Mouse (Mus musculus) heart, postnatal 25 days (tissue): ENCODE data around the gene Aifm3. TPM values are rescaled to one million over a fixed set of nuclear protein-coding genes. Genes with fewer than 3 reads are reported as not detected.
A peak's percentile ranks its signal among the peaks of the same experiment; 100 is the strongest.

Experiments used
- DNase-seq: peaks from one replicate; pipeline ENCODE4 v3.0.0; 2022; ENCODE audit warnings: low spot score
- intact Hi-C: fragments of 180-260 bp; cut with DNase I; formaldehyde crosslinking; loops from one replicate; pipeline ENCODE4 v1.15.1; 2025
- total RNA-seq, 2 experiments: library from RNA; stranded (reverse); gene quantifications; 2 replicates each; pipeline ENCODE4 v1.2.3; 2021

Gene Aifm3
- under 1 TPM in 1 of 2 experiments, not detected in 1; 0.28 TPM for total RNA-seq

DNA sequence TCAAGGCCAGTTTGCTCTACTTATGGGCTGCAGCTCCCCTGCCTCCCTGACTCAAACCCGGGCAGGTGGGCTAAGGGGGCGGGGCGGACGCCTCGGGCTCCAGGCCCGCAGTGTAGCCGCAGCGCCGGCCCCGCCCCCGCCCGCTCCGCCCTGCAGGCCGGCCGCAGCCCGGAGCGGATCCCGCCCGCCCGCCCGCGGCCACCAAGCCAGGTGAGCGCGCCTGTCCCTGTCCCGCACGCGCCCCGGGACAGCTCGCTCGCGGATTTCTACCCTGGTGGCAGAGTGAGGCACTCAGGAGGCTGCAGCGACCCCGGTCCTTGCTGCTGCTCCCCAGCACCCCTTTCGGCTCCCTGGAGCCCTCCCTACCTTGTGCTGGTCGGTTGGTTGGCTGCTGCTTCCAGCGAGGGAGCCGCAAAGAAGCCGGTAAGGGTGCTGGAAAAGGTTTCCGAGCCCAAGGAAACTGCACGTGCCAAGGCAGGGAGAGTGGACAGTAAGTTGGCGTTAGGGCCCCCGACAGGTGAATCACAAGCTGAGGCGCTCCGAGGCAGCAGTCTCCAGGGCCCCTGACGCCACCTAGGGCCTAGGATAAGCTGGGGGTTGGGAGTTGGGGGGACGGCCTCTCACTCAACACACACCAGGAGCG lies at the start of gene Aifm3:
Gene Aifm3 (plus strand): TSS at position 143 of the 643 bp plus-strand sequence.
- DNase-seq, result no peak
- intact Hi-C loops, result no loop called here

DNA sequence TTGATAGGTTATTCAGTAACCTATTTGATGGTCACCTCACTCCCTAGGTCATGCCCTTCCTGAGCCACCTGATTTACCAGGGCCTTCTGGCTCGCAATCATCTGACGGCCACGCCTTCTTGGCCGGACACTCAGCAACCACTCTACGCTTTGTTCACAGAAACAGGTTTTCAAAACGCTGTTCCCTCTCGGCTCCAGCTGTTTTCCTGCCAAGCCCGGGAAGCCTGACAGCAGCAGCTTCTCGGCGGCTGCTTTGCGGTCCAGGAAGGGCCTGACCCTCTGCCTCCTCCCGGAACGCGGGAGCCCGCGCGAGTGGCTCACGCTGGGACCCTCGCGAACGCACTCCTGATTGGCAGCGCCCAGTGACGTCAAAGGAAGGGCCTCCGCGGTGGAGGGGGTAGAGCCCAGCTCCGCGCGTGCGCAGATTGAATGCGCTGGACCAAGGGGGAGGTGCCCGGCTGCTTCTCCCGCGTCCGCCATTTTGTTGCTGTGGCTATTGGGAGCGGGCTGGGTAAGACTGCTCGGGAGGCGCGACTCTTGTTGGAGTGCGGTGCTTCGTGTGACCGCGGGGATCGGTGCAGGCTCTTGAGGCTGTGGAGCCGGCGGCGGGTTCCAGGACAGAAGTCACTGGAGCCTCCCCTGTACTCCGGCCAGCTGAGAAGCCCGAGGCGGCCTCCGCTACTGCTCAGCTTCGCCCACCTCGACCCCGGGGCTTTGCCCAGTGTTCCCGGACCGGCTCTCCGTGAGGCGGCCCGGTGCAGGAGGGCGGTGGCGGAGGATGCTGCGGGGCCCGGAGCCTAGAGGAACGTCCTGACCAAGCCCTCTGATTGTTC lies 37.7 kb upstream of the Aifm3 start, which contains the start of gene Crkl:
Gene Crkl (plus strand): TSS at position 447 of the 832 bp plus-strand sequence.
- DNase-seq, result peak; percentile 97
- intact Hi-C loops, result loop anchor here (1.0 to 5.0 kb wide), 2 partner anchors 48 to 56 kb away; partner anchors contain the start of gene Lztr1

DNA sequence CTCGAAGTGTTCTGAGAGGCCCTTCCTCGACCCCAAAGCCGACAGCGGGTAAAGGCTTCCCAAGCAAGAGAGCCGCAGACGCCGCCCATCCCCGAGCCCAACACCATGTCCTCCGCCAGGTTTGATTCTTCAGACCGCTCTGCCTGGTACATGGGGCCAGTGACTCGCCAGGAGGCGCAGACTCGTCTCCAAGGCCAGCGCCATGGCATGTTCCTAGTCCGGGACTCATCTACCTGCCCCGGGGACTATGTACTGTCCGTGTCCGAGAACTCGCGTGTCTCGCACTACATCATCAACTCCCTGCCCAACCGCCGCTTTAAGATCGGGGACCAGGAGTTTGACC lies 37.1 kb upstream of the Aifm3 start:
- intact Hi-C loops, result loop anchor here (5.0 kb wide), 1 partner anchor 55 kb away; the partner anchor contains the start of gene Lztr1
- peak; percentile 9 for DNase-seq

DNA sequence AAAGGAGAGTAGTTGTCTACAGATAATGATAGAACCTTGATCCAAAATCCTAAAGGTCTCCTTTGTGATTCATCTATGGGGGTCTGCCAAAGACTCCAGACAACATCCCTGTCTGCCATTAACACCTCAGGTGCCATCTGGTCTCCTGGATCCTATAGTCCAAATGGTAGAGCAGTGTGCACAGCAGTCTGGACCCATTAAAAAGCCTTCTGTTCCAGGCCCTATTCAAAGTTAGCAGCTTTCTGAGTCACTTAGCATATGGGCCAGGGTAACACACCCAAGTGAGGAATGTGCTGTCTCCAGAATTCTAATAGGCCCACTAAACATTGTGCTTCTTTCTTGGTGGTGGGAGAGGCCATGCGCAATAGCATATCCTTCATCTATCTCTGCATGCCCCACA lies 32.5 kb upstream of the Aifm3 start:
- intact Hi-C loops, result no loop called here
- DNase-seq, result no peak

DNA sequence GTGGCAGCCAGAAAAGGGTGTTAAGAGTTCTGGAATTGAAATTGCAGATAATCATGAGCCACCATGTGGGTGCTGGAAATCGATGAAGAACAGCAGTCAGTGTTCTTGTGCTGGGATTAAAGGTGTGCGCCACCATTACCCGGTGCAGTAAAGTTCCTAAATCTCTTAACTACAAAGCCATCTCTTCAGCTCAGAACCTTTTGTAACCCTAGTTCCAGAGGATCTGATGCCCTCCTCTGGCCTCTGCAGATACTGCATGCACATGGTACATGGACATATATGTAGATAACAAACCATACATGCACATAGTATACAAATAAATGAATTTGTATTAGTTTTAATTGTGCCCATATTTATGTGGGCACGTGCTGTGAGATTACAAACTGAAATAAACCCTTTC lies 29.2 kb upstream of the Aifm3 start:
- no peak for DNase-seq
- intact Hi-C loops, result no loop called here

DNA sequence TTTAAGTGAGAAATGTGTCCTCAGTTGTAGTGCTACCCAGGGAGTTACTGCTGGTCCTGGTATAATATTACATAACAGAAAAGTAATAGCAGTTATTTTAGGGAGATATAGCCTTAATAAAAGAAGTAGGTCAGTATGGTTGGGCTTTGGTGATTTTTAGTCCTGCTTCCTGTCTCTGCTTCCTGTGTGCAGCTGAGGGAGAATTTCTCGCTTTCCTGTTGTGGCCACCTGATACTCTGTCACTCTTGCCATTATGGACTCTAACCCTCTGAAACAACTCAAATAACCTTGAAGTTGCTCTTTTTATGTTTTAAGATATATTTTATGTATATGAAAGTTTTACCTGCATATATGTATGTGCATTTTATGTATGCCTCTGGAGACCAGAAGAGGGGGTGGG lies 27.8 kb upstream of the Aifm3 start:
- no peak for DNase-seq
- intact Hi-C loops, result no loop called here

DNA sequence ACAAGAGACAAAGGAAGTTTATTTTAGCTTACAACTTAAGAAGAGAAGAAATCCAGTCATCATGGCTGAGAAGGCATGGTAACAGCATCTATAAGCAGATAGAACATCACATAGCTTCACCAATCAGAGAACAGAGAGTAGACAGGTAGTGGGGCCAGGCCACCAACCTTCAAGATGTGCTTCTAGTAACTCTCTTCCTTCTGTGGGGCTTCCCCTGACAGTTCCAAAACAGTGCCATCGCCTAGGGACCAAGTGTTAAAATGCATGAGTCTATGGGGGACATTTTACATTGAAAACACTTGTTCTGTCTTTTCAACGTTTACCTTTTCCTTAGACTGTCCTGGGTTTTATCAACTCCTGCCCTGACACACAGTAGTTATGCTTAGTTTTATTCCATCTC lies 26.2 kb upstream of the Aifm3 start:
- DNase-seq, result no peak
- intact Hi-C loops, result no loop called here

DNA sequence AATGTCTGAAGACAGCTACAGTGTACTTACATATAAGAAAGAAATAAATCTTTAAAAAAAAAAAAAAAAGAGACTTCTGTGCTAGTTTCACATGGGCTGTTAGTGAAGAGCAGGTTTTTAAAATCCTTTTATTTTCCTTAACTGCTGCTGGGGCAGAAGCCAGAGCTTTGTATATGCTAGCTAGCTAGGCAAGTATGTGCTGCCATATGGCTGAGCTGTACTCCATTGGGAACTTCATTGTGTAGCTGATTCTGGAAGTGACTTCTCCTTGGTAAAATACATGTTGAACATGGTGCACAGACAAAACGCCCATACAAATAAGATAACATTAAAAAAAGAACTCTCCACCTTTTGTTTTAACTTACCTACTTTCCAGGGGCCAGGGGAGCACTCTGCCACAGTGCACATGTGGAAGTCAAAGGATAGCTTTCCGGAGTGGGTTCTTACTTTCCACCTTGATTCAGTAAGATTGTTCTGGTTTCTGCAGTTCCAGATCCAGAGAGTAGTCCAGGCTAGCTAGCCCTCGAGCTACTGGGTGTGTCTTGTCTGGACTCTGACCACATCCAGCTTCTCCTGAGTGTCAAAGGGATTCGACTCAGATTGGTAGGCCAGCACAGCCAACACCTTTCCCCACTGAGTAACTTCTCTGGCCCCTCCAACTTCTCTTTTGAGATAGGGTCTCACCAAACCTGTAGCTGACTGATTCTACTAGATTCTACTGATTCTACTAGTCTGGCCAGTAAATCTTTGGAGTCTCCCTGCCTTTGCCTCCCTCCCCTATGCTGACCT lies 22.3 kb upstream of the Aifm3 start:
- DNase-seq, result no peak
- intact Hi-C loops, result no loop called here

DNA sequence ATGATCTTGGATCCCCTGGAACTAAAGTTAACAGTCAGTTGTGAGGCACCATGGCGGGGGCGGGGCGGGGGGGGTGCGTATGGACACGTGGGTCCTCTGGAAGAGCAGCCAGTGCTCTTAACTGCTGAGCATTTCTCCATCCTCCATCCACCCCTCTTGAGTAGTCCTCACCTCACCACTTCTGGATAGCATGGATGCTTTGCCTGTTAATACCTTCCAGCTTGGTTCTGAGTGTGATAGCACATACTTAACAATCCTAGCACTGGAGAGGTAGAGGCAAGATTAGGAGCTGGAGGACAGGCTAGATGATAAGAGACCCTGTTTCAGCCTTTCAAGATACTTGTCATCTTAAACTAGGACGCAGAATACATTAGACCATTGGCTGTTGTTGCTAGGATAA lies 16.9 kb upstream of the Aifm3 start:
- intact Hi-C loops, result no loop called here
- DNase-seq, result no peak

DNA sequence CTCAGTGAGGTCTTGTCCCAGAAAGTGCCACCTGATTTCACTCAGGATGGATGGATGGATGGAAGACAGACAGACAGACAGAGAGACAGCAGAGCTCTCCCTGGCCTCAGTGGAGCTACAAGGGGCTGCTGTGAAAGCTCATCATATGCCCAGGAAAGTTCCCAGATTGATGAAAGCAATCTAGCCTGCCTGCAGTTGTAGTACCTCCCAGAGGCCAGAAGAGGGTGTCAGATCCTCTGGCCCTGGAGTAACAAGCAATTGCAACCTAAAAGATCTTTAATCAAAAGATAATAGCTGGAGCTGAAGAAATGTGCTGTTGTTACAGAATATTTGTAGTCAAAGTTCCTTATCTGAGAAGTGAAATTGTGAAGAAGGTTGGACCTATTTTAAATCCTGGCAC lies 15.3 kb upstream of the Aifm3 start:
- DNase-seq, result no peak
- intact Hi-C loops, result no loop called here

DNA sequence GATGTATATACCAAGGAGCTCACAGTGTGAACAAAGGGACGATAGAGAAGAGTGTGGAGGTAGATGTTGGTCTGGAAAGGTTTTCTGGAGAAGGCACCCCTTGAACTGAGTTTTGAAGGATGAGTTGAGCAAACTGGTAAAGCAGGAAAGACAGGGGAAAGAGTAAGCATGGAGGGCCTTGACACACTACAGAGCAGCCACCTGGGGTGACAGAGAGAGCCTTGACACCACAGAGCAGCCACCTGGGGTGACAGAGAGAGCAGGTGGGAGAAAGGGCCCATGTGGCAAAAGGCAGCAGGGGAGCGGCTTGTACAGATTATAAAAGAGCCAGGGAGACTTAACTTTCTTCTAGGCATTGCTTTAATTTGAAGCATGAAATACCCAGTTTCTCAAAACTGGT lies 14.7 kb upstream of the Aifm3 start:
- DNase-seq, result no peak
- intact Hi-C loops, result no loop called here

DNA sequence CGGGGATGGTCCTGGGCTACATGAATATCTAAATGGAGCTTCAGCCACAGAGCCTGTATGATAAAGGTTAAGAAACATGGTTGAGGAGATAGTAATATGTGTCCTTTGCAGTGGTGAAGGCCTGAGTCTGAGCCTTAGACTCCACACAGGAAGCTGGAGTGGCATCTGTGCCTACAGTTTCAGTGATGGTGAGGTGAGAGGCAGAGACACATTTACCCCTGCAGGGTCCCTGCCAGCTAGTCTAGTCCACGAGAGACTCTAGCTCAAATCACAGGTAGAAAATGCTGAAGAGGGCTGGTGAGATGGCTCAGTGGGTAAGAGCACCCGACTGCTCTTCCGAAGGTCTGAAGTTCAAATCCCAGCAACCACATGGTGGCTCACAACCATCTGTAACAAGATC lies 14.1 kb upstream of the Aifm3 start:
- DNase-seq, result no peak
- intact Hi-C loops, result no loop called here

DNA sequence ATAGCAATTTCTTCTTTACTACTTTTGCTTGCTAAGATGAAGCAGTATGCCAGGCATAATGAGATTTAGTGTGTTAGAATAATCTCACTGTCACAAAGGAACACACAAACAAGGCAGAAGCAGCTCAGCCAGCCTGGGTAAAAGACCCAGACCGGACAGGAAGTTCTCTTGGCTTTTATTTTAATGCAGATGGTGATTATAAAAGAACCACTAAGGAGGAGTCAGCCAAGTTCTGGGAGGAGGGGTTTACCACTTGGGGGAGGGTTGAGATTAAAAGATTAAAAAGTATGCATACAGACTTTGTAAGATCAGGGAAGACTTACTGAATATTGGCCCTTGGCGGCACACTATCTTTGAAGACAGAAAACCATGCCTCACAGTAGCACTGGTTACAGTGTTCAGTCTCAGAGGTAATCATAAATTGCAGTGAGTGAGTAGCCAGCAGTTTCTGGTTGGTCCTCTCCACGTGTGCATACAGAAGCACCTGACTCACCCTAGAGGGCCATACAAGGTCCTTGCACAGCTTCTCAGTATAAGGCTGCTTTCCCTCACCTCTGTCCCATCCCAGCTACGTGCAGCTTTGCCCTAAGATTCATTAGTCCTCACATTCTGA lies 11.0 kb upstream of the Aifm3 start:
- intact Hi-C loops, result no loop called here
- no peak for DNase-seq

DNA sequence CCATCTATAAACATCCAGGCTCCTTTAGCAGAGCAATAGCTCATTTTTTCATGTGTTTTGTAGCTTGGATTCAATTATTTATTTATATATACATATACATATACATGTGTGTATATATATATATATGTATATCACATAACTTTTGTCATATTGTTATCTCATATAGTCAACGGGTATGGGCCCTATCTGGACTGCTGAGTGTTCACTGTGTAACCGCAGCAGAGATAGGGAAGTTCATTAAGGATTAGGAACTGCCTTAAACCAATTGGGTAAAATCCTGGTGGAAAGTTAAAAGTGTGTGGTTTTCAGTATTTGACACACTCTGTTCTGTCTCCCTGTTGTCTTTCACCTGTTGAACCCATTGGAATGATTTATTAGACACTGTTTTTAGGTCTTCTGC lies 7.9 kb upstream of the Aifm3 start:
- intact Hi-C loops, result no loop called here
- no peak for DNase-seq

DNA sequence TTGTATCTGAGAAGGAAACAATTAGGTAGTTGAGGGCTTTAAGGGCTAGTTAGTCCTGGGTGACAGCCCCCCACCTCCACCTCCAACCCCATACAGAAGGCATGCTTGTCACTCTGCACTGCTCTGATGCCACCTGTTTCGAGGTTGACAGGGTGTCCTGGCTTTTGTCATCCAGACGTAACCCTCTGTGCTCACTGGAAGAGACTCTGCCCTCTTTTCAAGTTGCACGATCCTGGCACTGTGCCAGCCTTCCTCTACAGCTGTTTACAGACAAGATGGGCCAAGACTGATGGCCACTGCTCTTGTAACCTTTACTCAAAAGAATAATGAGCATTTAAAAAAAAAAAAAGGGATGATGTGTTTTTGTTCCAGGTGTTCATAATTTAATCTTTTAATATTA lies 2.9 kb upstream of the Aifm3 start:
- no peak for DNase-seq
- intact Hi-C loops, result no loop called here

DNA sequence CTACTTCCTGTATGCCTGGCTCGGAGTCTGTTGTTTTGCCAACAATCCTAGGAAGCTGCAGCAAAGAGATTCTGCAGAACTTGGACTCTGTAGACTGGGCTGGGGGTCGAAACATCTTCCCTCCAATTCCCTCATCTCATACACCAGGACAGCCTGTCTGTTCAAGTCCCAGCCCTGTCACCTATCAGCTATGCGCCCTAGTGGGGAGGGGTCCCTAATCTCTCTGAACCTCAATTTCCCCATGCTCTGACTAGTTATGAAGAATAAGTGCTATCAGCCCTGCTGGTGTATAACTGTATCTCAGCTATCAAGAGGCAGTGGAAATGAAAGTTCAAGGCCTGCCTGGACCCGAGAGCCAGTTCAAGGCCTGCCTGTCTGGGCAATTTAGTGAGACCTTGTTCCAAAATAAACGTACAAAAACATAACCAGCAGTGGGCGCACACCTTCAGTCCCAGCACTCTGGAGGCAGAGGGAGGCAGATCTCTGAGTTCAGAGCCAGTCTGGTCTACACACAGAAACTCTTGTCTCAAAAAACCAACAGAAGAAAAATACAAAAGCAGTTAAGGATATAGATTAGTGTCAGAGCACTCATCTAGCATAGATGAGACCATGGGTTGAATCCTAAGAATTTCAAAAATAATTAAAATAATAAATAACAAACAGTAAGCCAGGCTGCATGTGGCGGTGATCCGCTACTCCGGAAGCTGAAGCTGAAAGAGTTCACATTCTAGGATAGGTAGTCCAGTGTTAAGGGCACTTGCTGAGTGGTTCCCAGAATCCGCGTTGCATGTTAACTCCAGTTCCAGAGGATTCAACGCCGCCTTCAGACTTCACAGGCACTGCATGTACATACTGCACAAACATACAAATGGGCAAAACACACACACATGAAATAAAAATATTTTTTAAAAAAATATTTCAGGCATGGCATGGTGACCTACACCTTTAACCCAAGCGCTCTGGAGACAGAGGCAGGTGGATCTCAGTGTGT lies 638 bp upstream of the Aifm3 start:
- intact Hi-C loops, result no loop called here
- DNase-seq, result no peak

DNA sequence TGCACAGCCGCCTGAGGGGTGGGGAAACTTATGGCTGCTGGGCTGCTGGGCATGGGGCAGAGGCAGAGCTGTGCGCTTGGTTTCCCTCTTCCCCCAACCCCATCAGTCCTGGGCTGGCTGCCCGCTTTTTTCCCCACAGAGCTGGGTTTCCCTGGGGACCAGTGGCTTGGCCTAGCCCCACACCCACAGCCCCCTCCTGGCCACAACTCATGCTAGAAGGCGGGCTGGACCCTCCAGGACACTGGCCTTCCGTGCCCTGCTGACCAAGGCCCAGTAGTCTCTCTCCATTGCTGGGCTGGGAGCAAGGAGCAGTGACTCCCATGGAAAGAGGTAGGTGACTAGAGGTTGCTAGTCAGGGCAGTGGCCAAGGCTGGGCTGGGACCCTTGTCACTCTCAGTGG lies 1.7 kb downstream of the Aifm3 start:
- DNase-seq, result no peak
- intact Hi-C loops, result no loop called here

DNA sequence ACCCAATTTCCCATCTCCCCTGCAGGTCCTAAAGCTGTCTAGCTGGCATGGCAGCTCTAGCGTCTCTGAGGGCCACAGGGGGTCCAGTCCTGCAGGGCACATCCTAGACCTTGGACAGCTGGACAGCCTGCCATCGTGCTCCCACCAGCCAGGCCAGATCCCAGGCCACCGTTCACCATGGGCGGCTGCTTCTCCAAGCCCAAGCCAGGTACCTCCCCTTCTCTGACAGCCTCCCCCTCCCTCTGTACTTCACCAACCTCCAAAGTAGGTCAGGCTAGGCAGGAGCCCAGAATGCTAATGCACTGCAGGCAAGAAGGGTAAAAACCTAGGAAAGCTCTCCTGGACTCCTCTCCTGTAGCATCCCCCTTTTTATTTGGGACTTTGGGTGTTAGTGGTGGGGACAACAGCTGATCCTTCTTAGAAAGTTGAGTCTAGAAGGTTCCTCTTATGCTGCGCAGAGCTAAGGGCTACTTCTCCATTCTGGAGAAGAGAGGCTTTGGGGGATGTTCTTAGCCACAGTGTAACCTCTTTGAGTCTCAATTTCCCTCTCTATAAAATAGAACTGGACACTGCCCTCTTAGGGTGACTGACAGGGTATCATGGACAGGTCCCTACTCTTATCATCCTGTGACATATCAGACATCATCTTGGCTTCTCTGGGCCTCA lies 2.6 kb downstream of the Aifm3 start:
- intact Hi-C loops, result no loop called here
- no peak for DNase-seq
